Mouse (Mus musculus) heart, adult 8-10 months (tissue): ENCODE measurements around the gene Trnp1. TPM values are rescaled to one million over a fixed set of nuclear protein-coding genes. Genes with fewer than 3 reads are reported as not detected.

Experiments
- DNase-seq: peaks from one replicate; pipeline ENCODE4 v3.0.0; 2022; ENCODE audit warnings: low spot score
- total RNA-seq, 4 experiments: library from RNA; stranded (reverse); gene quantifications; 2 replicates each; pipeline ENCODE4 v1.2.4; 2022

Trnp1 gene
- total RNA-seq, 4 experiments from 2014 or later = 1.3 to 1.8 (median 1.6) TPM

- DNase-seq = peak; percentile 91
Observed at GRCm38 (mm10) chr4:133494432-133494831, 3.9 kb downstream of the Trnp1 start.

GRCm38 (mm10) chr4:133493895-133494294, 4.5 kb downstream of the Trnp1 start:
- no peak for DNase-seq

GRCm38 (mm10) chr4:133491800-133492199, 6.5 kb downstream of the Trnp1 start:
- DNase-seq = peak; percentile 69

- DNase-seq = no peak
Observed at GRCm38 (mm10) chr4:133489489-133490245, 8.7 kb downstream of the Trnp1 start.

- no peak for DNase-seq
Observed at GRCm38 (mm10) chr4:133488619-133489392, 9.5 kb downstream of the Trnp1 start.

GRCm38 (mm10) chr4:133486673-133487357, 11.5 kb downstream of the Trnp1 start:
- no peak for DNase-seq

- DNase-seq = no peak
Observed at GRCm38 (mm10) chr4:133485691-133486425, 12.5 kb downstream of the Trnp1 start.

- DNase-seq = no peak
Observed at GRCm38 (mm10) chr4:133484266-133485025, 13.9 kb downstream of the Trnp1 start.

- no peak for DNase-seq
Observed at GRCm38 (mm10) chr4:133482479-133482878, 15.9 kb downstream of the Trnp1 start.

GRCm38 (mm10) chr4:133481488-133481887, 16.9 kb downstream of the Trnp1 start:
- DNase-seq = no peak

- DNase-seq = no peak
Observed at GRCm38 (mm10) chr4:133480754-133481153, 17.6 kb downstream of the Trnp1 start.

- no peak for DNase-seq
Observed at GRCm38 (mm10) chr4:133480185-133480537, 18.2 kb downstream of the Trnp1 start.

GRCm38 (mm10) chr4:133479458-133480184, 18.7 kb downstream of the Trnp1 start, which contains the start of gene Tent5b:
Gene Tent5b (plus strand): TSS chr4:133480132.
- DNase-seq = peak; percentile 98

GRCm38 (mm10) chr4:133473833-133474232, 24.5 kb downstream of the Trnp1 start:
- no peak for DNase-seq

GRCm38 (mm10) chr4:133471135-133471821, 27.1 kb downstream of the Trnp1 start:
- DNase-seq = no peak

GRCm38 (mm10) chr4:133469122-133469521, 29.2 kb downstream of the Trnp1 start:
- DNase-seq = no peak

- DNase-seq = peak; percentile 85
Observed at GRCm38 (mm10) chr4:133468080-133468479, 30.3 kb downstream of the Trnp1 start.

- DNase-seq = peak; percentile 60
Observed at GRCm38 (mm10) chr4:133463184-133463583, 35.2 kb downstream of the Trnp1 start.

GRCm38 (mm10) chr4:133461362-133461761, 37.0 kb downstream of the Trnp1 start:
- DNase-seq = no peak
